In the genomic region with DNA sequence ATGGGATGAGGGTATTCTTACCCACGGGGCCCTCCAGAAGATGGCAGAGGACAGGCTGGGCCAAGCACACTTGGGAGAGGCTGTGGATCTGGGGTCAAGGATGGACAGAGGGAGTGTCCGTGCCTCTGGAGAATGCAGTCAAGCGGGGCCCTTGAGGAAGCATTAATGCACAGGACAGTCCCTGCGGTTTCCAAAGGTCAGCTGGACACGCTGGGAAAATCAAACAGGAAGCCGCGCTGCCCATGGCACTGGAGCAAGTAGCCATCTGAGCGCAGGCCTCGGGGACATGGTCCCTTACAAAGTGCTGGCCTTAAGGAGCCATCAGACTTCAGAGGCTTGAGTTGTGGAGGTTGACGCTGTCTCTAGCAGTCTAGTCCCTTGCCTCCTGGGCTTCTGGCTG, we compare ENCODE assay signal across 23 mouse cellular contexts. TPM values are rescaled to one million over a fixed set of nuclear protein-coding genes. Genes with fewer than 3 reads are reported as not detected.
"Had no signal": no experiment of that assay in that cellular context is flagged by ENCODE, and none has a peak within 500 bp of the region (broad histone marks: within the 10 kb centered on the region; RNA-seq: fewer than 3 reads in every experiment).

No protein-coding gene starts in this region.

- H3K4me3 ChIP-seq: intestine, embryonic 15.5 days; limb, embryonic 10.5 days; limb, embryonic 13.5 days; liver, embryonic 12.5 days; liver, embryonic 15.5 days; lung, embryonic 15.5 days; megakaryocyte, embryonic 14.5 days; midbrain, embryonic 10.5 days; midbrain, embryonic 13.5 days; myocyte had no signal

- H3K9ac ChIP-seq: intestine, embryonic 15.5 days; limb, embryonic 13.5 days; liver, embryonic 12.5 days; liver, embryonic 15.5 days; lung, embryonic 15.5 days had no signal

- DNase-seq: liver; lung, adult 18-20 months; lung, postnatal 10 days; lung, postnatal 36 days; right cerebral cortex, postnatal 4 days; thymus, adult 2 months; thymus, postnatal 14 days; thymus, postnatal 4 days had no signal

- H3K9me3 ChIP-seq: intestine, embryonic 15.5 days; limb, embryonic 10.5 days; limb, embryonic 13.5 days; liver, embryonic 12.5 days; liver, embryonic 15.5 days; lung, embryonic 15.5 days; megakaryocyte, embryonic 14.5 days; midbrain, embryonic 10.5 days; midbrain, embryonic 13.5 days had no signal

- H3K36me3 ChIP-seq: intestine, embryonic 15.5 days; limb, embryonic 10.5 days; limb, embryonic 13.5 days; liver, embryonic 12.5 days; liver, embryonic 15.5 days; lung, embryonic 15.5 days; midbrain, embryonic 10.5 days; midbrain, embryonic 13.5 days had no signal

- H3K4me1 ChIP-seq: intestine, embryonic 15.5 days; limb, embryonic 10.5 days; limb, embryonic 13.5 days; midbrain, embryonic 10.5 days; midbrain, embryonic 13.5 days had no signal

- H3K27ac ChIP-seq: intestine, embryonic 15.5 days; limb, embryonic 10.5 days; limb, embryonic 13.5 days; liver, embryonic 12.5 days; liver, embryonic 15.5 days; lung, embryonic 15.5 days; midbrain, embryonic 10.5 days; midbrain, embryonic 13.5 days had no signal

RNA-seq across cellular contexts. Expression of gene Muc5b, which starts 1.5 kb away (rescaled TPM):
- total RNA-seq: layer of hippocampus, adult 18-20 months; layer of hippocampus, postnatal 14 days; left cerebral cortex, adult 18-20 months; left cerebral cortex, postnatal 25 days; monocyte, adult 5-6 weeks had no signal

RNA-seq across cellular contexts. Expression of gene Muc5ac, which starts 51.6 kb away (rescaled TPM):
- total RNA-seq: layer of hippocampus, adult 18-20 months; layer of hippocampus, postnatal 14 days; left cerebral cortex, adult 18-20 months; monocyte, adult 5-6 weeks had no signal
